Mouse (Mus musculus): ENCODE results near the gene Mmp14.

GRCm38 (mm10) chr14:54409057-54409645 is 22.3 kb upstream of the Mmp14 start:
- TF ChIP-seq CTCF (IDR thresholded peaks at IDR 0.05; ENCODE audit: control insufficient read depth, insufficient read depth, insufficient read length) (no peak), MYOG (IDR thresholded peaks at IDR 0.05; ENCODE audit: control insufficient read depth, extremely low read depth, insufficient read length) (no peak), USF1 (IDR thresholded peaks at IDR 0.05; ENCODE audit: low read depth) (no peak)

Data from C2C12 (cell line).